Mouse (Mus musculus) thymus, adult 2 months (tissue): Measurements from ENCODE around the gene Gm20498.

Experiments used
- CTCF ChIP-seq: fragments of 200-500 bp; IDR thresholded peaks from 2 replicates; pipeline ENCODE4 v1.5.1; 2012; ENCODE audit warnings: mild to moderate bottlenecking, control low read depth, low read length, moderate library complexity, borderline replicate concordance; ENCODE audit not compliant: control insufficient read depth, poor library complexity, insufficient read depth; ENCODE audit errors: extremely low read depth
- POLR2A ChIP-seq: fragments of 200-500 bp; IDR thresholded peaks from 2 replicates; pipeline ENCODE4 v1.6.1; 2012; ENCODE audit warnings: mild to moderate bottlenecking, low read length, control low read depth, moderate library complexity; ENCODE audit not compliant: control insufficient read depth, poor library complexity, insufficient read depth; ENCODE audit errors: extremely low read depth

DNA sequence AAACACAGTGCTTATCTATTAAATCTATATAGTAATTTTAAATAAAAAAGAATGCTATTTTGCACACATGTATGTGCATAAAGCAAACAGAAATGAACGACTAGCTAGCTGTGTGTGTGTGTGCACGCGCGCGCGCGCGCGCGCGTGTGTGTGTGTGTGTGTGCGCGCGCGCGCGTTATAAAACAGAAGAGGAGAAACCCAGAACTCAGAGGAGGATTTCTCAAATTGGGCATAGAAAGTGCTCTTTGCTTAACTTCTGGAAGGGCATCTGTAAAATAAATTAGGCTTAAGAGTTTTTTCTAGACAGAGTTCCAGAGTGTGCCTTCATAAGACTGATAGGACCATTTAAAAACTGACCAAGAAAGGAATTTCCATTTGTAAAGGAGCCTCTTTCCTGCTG lies 49.0 kb downstream of the Gm20498 start:
- TF ChIP-seq CTCF (no peak), POLR2A (no peak)
